Mouse (Mus musculus) neural tube, embryonic 13.5 days (tissue): ENCODE results near the gene Six2. TPM values are rescaled to one million over a fixed set of nuclear protein-coding genes. Genes with fewer than 3 reads are reported as not detected.

Experiments used
- ATAC-seq: fragments of 200-750 bp; cut with Nextera tagmentation; 2 replicates; pipeline ENCODE4 v1.8.0; 2017; ENCODE audit warnings: low read depth, mild to moderate bottlenecking, moderate TSS enrichment, moderate library complexity
- H3K27ac ChIP-seq: fragments of 300-500 bp; sonication (generic); replicated peaks from 2 replicates; pipeline ENCODE4 v1.5.1; 2015; ENCODE audit warnings: moderate library complexity, mild to moderate bottlenecking, inconsistent platforms
- H3K27me3 ChIP-seq: fragments of 300-500 bp; sonication (generic); 2 replicates; pipeline ENCODE4 v1.6.1; 2015; ENCODE audit warnings: mild to moderate bottlenecking, inconsistent platforms
- H3K36me3 ChIP-seq: fragments of 300-500 bp; sonication (generic); 2 replicates; pipeline ENCODE4 v1.6.1; 2015; ENCODE audit warnings: mild to moderate bottlenecking, inconsistent platforms
- H3K4me1 ChIP-seq: fragments of 300-500 bp; sonication (generic); replicated peaks from 2 replicates; pipeline ENCODE4 v1.6.1; 2015; ENCODE audit warnings: inconsistent platforms
- H3K4me2 ChIP-seq: fragments of 300-500 bp; sonication (generic); 2 replicates; pipeline ENCODE4 v1.6.1; 2015; ENCODE audit warnings: inconsistent platforms, mild to moderate bottlenecking, moderate library complexity
- H3K4me3 ChIP-seq: fragments of 300-500 bp; sonication (generic); 2 replicates; pipeline ENCODE4 v1.5.1; 2015; ENCODE audit warnings: mild to moderate bottlenecking, inconsistent platforms
- H3K9ac ChIP-seq: fragments of 300-500 bp; sonication (generic); 2 replicates; pipeline ENCODE4 v1.6.1; 2015; ENCODE audit warnings: moderate library complexity, mild to moderate bottlenecking, inconsistent platforms
- H3K9me3 ChIP-seq: fragments of 300-500 bp; sonication (generic); 2 replicates; pipeline ENCODE4 v1.6.1; 2016; ENCODE audit warnings: inconsistent platforms
- WGBS: fragments of 180-500 bp; shearing (Covaris S2); methylation state at CpG from one replicate; pipeline ENCODE4 v1.1.7; 2015; 5-methylcytosine and 5-hydroxymethylcytosine counted together
- polyA plus RNA-seq: library from polyadenylated mRNA; unstranded; fragments of >200 nt; fragmentation: Nextera tagmentation; extraction: Ambion mirVana; gene quantifications from 2 replicates; pipeline ENCODE4 v1.2.1, GENCODE M21; 2015

Six2 gene
- polyA plus RNA-seq, 1 experiment from 2014 or later: not detected

- Histone ChIP-seq H3K4me1 (peaks cover 8% of the 10 kb centered on the region), H3K4me3 (no peak overlapping the region), H3K9ac (no peak overlapping the region), H3K36me3 (no peaks in the 10 kb centered on the region), H3K9me3 (no peaks in the 10 kb centered on the region), H3K27me3 (peaks cover 58% of the 10 kb centered on the region), H3K4me2 (no peak overlapping the region), H3K27ac (no peak overlapping the region)
- WGBS: 51% methylated on average over 12 of the region's 12 CpGs
- ATAC-seq: no peak; the same call in 1 of the 2 replicates
Observed at GRCm38 (mm10) chr17:85704369-85705260, 16.5 kb upstream of the Six2 start.

DNA sequence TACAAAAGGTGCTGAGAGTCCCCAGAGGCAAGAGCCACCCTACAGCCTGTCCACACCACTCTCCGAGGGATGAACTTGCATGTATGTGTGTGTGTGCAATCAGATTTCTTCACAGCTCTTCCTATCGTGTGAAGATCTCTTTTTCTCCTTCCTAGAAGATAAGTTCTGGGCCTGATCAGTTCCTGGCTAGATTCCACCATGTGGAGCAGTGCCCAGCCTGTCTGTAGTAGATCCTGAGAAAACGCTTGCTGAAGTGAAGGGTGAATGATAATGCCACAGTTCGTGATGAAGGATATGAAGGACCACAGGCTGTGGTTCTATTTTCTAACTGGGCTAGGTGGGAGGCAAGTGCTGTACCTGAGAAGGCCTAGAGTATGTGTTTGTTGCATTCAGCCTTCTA is 12.0 kb upstream of the Six2 start:
- Histone ChIP-seq H3K27ac (no peak overlapping the region), H3K4me3 (no peak overlapping the region), H3K9ac (no peak overlapping the region), H3K4me2 (no peak overlapping the region), H3K4me1 (peaks cover 7% of the 10 kb centered on the region), H3K27me3 (peaks cover 77% of the 10 kb centered on the region), H3K36me3 (no peaks in the 10 kb centered on the region), H3K9me3 (no peaks in the 10 kb centered on the region)
- ATAC-seq: no peak
- WGBS: 76% methylated on average over 4 of the region's 4 CpGs

GRCm38 (mm10) chr17:85698643-85699042 is 10.6 kb upstream of the Six2 start:
- H3K9ac ChIP-seq: no peak overlapping the region
- H3K9me3 ChIP-seq: 0 out of 2 replicates have a peak, but pooled peaks cover 2% of the 10 kb centered on the region
- ATAC-seq: no peak
- H3K27ac ChIP-seq: no peak overlapping the region
- peaks cover 78% of the 10 kb centered on the region for H3K27me3 ChIP-seq
- no peak overlapping the region for H3K4me3 ChIP-seq
- WGBS: 90% methylated on average over 6 of the region's 6 CpGs
- no peaks in the 10 kb centered on the region for H3K4me1 ChIP-seq
- H3K4me2 ChIP-seq: no peak overlapping the region
- H3K36me3 ChIP-seq: no peaks in the 10 kb centered on the region

- no peak overlapping the region for H3K4me2 ChIP-seq
- no peak overlapping the region for H3K9ac ChIP-seq
- no peaks in the 10 kb centered on the region for H3K36me3 ChIP-seq
- no peak overlapping the region for H3K27ac ChIP-seq
- WGBS: 86% methylated on average over 1 of the region's 1 CpGs
- ATAC-seq: no peak
- no peak overlapping the region for H3K4me3 ChIP-seq
- peaks cover 83% of the 10 kb centered on the region for H3K27me3 ChIP-seq
- H3K4me1 ChIP-seq: no peaks in the 10 kb centered on the region
- 0 out of 2 replicates have a peak, but pooled peaks cover 2% of the 10 kb centered on the region for H3K9me3 ChIP-seq
Observed at GRCm38 (mm10) chr17:85697976-85698375, 9.9 kb upstream of the Six2 start.

DNA sequence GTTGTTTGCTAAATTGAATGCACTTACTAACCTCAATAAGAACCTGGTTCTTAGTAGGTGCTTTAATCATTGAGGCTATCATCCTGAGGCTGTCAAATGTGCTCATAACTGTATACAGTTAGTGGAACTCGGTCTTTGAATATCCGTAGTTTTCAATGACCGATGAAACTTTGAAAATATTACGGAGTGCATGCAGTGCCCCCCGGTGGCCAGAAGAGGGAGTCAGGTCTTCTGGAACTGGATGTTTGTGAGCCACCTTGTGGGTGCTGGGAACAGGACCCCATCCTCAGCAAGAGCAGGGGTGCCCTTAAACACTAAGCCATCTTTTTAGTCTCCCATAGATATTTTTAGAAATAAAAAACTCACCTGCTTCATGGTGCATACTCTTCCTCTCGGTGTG is 6.4 kb upstream of the Six2 start:
- Histone ChIP-seq H3K36me3 (no peaks in the 10 kb centered on the region), H3K4me3 (no peak overlapping the region), H3K4me1 (no peaks in the 10 kb centered on the region), H3K27ac (no peak overlapping the region), H3K9me3 (0 out of 2 replicates have a peak, but pooled peaks cover 2% of the 10 kb centered on the region), H3K27me3 (peaks cover 94% of the 10 kb centered on the region), H3K4me2 (no peak overlapping the region), H3K9ac (no peak overlapping the region)
- WGBS: 87% methylated on average over 6 of the region's 6 CpGs
- ATAC-seq: no peak

- Histone ChIP-seq H3K9ac (no peak overlapping the region), H3K27me3 (peaks cover 94% of the 10 kb centered on the region), H3K4me3 (no peak overlapping the region), H3K9me3 (0 out of 2 replicates have a peak, but pooled peaks cover 2% of the 10 kb centered on the region), H3K4me1 (peaks cover 12% of the 10 kb centered on the region), H3K27ac (no peak overlapping the region), H3K36me3 (no peaks in the 10 kb centered on the region), H3K4me2 (no peak overlapping the region)
- ATAC-seq: no peak
- WGBS: 5% methylated on average over 9 of the region's 9 CpGs
Observed at GRCm38 (mm10) chr17:85693101-85693500, 5.0 kb upstream of the Six2 start.

DNA sequence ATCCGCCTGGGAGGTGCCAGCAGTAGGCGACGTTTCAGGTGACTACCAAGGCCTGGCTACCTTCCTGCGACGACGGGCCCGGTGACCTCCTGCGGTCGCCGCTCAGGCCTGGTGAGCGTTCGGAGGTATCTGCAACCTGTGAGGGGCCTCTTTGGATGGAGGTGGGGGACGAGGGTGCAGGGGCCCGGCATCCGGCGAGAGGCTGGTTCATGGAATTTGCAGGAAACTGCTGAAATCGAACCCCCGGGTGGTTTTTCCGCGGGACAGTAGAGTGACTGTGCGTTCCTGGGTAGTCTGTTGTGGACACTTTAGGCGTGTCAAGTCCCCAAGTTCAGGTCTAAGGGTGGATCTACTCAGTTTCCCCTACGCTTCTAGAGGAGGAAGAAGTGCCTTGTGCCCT is 4.5 kb upstream of the Six2 start:
- ATAC-seq: no peak
- H3K4me2 ChIP-seq: no peak overlapping the region
- 0 out of 2 replicates have a peak, but pooled peaks cover 2% of the 10 kb centered on the region for H3K9me3 ChIP-seq
- no peak overlapping the region for H3K27ac ChIP-seq
- under 1% methylated on average over 23 of the region's 23 CpGs for WGBS
- H3K27me3 ChIP-seq: peaks cover 94% of the 10 kb centered on the region
- H3K36me3 ChIP-seq: no peaks in the 10 kb centered on the region
- H3K9ac ChIP-seq: no peak overlapping the region
- H3K4me1 ChIP-seq: peaks cover 17% of the 10 kb centered on the region
- no peak overlapping the region for H3K4me3 ChIP-seq

- no peak overlapping the region for H3K4me3 ChIP-seq
- H3K27ac ChIP-seq: no peak overlapping the region
- H3K4me1 ChIP-seq: peaks cover 22% of the 10 kb centered on the region
- no peaks in the 10 kb centered on the region for H3K36me3 ChIP-seq
- 0 out of 2 replicates have a peak, but pooled peaks cover 2% of the 10 kb centered on the region for H3K9me3 ChIP-seq
- no peak overlapping the region for H3K4me2 ChIP-seq
- no peak for ATAC-seq
- 2% methylated on average over 43 of the region's 43 CpGs for WGBS
- peaks cover 97% of the 10 kb centered on the region for H3K27me3 ChIP-seq
- H3K9ac ChIP-seq: no peak overlapping the region
Observed at GRCm38 (mm10) chr17:85691701-85692536, 3.8 kb upstream of the Six2 start.

DNA sequence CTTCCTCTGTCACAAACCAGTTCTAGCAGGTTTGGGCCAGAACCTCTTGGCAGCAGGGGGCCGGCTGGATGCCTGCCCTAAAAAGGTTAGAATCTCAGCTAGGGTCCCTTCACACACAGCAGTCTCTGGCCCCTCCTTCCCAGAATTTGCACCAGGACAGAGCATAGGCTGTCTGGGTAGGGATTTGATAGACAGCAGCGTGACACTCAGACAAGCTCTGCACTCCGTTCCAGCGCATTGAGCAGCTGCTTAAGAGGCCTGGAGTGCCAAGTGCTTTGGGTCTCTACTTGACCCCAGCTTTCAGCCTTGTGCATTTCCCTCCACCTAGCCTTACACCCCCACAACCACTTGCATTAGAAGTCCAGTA is 2.9 kb upstream of the Six2 start:
- H3K36me3 ChIP-seq: no peaks in the 10 kb centered on the region
- ATAC-seq: no peak
- 0% methylated on average over 4 of the region's 4 CpGs for WGBS
- no peak overlapping the region for H3K9ac ChIP-seq
- no peak overlapping the region for H3K27ac ChIP-seq
- peaks cover 98% of the 10 kb centered on the region for H3K27me3 ChIP-seq
- 0 out of 2 replicates have a peak, but pooled peaks cover 2% of the 10 kb centered on the region for H3K9me3 ChIP-seq
- H3K4me3 ChIP-seq: no peak overlapping the region
- no peak overlapping the region for H3K4me2 ChIP-seq
- H3K4me1 ChIP-seq: peaks cover 22% of the 10 kb centered on the region

- H3K36me3 ChIP-seq: no peaks in the 10 kb centered on the region
- under 1% methylated on average over 6 of the region's 6 CpGs for WGBS
Observed at GRCm38 (mm10) chr17:85690323-85690968, 2.4 kb upstream of the Six2 start.

GRCm38 (mm10) chr17:85689807-85690319 is 1.8 kb upstream of the Six2 start:
- H3K9me3 ChIP-seq: 0 out of 2 replicates have a peak, but pooled peaks cover 2% of the 10 kb centered on the region
- no peaks in the 10 kb centered on the region for H3K36me3 ChIP-seq
- H3K4me3 ChIP-seq: no peak overlapping the region
- H3K4me1 ChIP-seq: peaks cover 22% of the 10 kb centered on the region
- WGBS: 5% methylated on average over 5 of the region's 5 CpGs
- no peak overlapping the region for H3K4me2 ChIP-seq
- H3K9ac ChIP-seq: no peak overlapping the region
- no peak for ATAC-seq
- H3K27me3 ChIP-seq: peaks cover 100% of the 10 kb centered on the region
- no peak overlapping the region for H3K27ac ChIP-seq

More at GRCm38 (mm10) chr17:85690323-85690968, 2.4 kb upstream of the Six2 start:
- no peak overlapping the region for H3K4me2 ChIP-seq
- H3K27ac ChIP-seq: no peak overlapping the region
- H3K27me3 ChIP-seq: peaks cover 98% of the 10 kb centered on the region
- no peak for ATAC-seq
- H3K4me1 ChIP-seq: peaks cover 22% of the 10 kb centered on the region
- H3K9ac ChIP-seq: no peak overlapping the region
- 0 out of 2 replicates have a peak, but pooled peaks cover 2% of the 10 kb centered on the region for H3K9me3 ChIP-seq
- H3K4me3 ChIP-seq: no peak overlapping the region
